Mouse (Mus musculus) spleen, adult 2 months (tissue): Measurements from ENCODE around the gene Acbd5. TPM values are rescaled to one million over a fixed set of nuclear protein-coding genes. Genes with fewer than 3 reads are reported as not detected.
A peak's percentile ranks its signal among the peaks of the same experiment; 100 is the strongest.
"Not testable (repeated sequence)": the region's sequence is repeated elsewhere in the genome, so short reads cannot be mapped to it uniquely, and the experiment has no call there.

Experiments used
- DNase-seq, 2 experiments: peaks; one replicate each; pipeline versions ENCODE4 v3.0.0 to v3.0.0-alpha.2; 2012 to 2021; ENCODE audit warnings: low spot score in 2 of 2, low read depth in 1 of 2
- H3K27ac ChIP-seq: fragments of 200-500 bp; 2 replicates; pipeline ENCODE4 v1.5.1; 2012; ENCODE audit warnings: low read length, inconsistent platforms; ENCODE audit not compliant: insufficient read depth
- H3K27me3 ChIP-seq: fragments of 200-500 bp; 2 replicates; pipeline ENCODE4 v1.6.1; 2012; ENCODE audit warnings: mild to moderate bottlenecking, moderate library complexity, low read length, inconsistent platforms; ENCODE audit not compliant: control insufficient read depth, insufficient read depth
- H3K36me3 ChIP-seq: fragments of 200-500 bp; 2 replicates; pipeline ENCODE4 v1.6.1; 2012; ENCODE audit warnings: mild to moderate bottlenecking, low read length, inconsistent platforms; ENCODE audit not compliant: control insufficient read depth, insufficient read depth
- H3K4me1 ChIP-seq: fragments of 200-500 bp; 2 replicates; pipeline ENCODE4 v1.6.1; 2011; ENCODE audit warnings: inconsistent platforms; ENCODE audit not compliant: control insufficient read depth, insufficient read depth, insufficient read length
- H3K4me3 ChIP-seq: fragments of 200-500 bp; 2 replicates; pipeline ENCODE4 v1.5.1; 2011; ENCODE audit warnings: mild to moderate bottlenecking, inconsistent platforms; ENCODE audit not compliant: insufficient read depth, insufficient read length; ENCODE audit errors: extremely low read depth
- CTCF ChIP-seq: fragments of 200-500 bp; IDR thresholded peaks from 2 replicates; pipeline ENCODE4 v1.5.1; 2011; ENCODE audit warnings: mild to moderate bottlenecking, inconsistent platforms; ENCODE audit not compliant: insufficient read depth, insufficient read length, insufficient replicate concordance; ENCODE audit errors: extremely low read depth
- POLR2A ChIP-seq: fragments of 200-500 bp; IDR thresholded peaks from 2 replicates; pipeline ENCODE4 v1.6.1; 2011; ENCODE audit warnings: low read depth, low read length, inconsistent platforms
- WGBS: fragments of 180-500 bp; shearing (Covaris S2); methylation state at CpG from one replicate; pipeline ENCODE4 v1.1.7; 2018; 5-methylcytosine and 5-hydroxymethylcytosine counted together
- polyA plus RNA-seq: library from polyadenylated mRNA; depleted of rRNA; stranded (reverse); fragments of >200 nt; gene quantifications from 2 replicates; pipeline ENCODE4 v1.2.3, GENCODE M21; 2012

Gene Acbd5
- polyA plus RNA-seq, 1 experiment: 7.8 TPM

- no peak for DNase-seq
- WGBS: 91% methylated on average over 4 of the region's 4 CpGs
- H3K4me1 ChIP-seq: peaks cover 6% of the 10 kb centered on the region
These were observed 39.1 kb upstream of the Acbd5 start for GRCm38 (mm10) chr2:23028826-23029225.

GRCm38 (mm10) chr2:23030631-23031030 lies 37.3 kb upstream of the Acbd5 start:
- no peak for DNase-seq
- Histone ChIP-seq H3K27me3 (no peaks in the 10 kb centered on the region), H3K27ac (no peak overlapping the region), H3K4me1 (peaks cover 2% of the 10 kb centered on the region; the same call in 1 of the 2 replicates), H3K36me3 (peaks cover 4% of the 10 kb centered on the region), H3K4me3 (no peak overlapping the region)
- no peak for TF ChIP-seq CTCF
- TF ChIP-seq POLR2A: no peak
- WGBS: 95% methylated on average over 4 of the region's 4 CpGs

More at GRCm38 (mm10) chr2:23028826-23029225, 39.1 kb upstream of the Acbd5 start:
- no peaks in the 10 kb centered on the region for H3K27me3 ChIP-seq
- no peak overlapping the region for H3K27ac ChIP-seq
- TF ChIP-seq CTCF (no peak), POLR2A (no peak)
- H3K4me3 ChIP-seq: no peak overlapping the region
- H3K36me3 ChIP-seq: peaks cover 4% of the 10 kb centered on the region

- 0 out of 2 replicates have a peak, but pooled peaks cover 2% of the 10 kb centered on the region for H3K36me3 ChIP-seq
- H3K27ac ChIP-seq: no peak overlapping the region
- TF ChIP-seq CTCF (no peak), POLR2A (no peak)
- WGBS: 81% methylated on average over 3 of the region's 3 CpGs
- no peaks in the 10 kb centered on the region for H3K27me3 ChIP-seq
- peaks cover 6% of the 10 kb centered on the region for H3K4me1 ChIP-seq
- no peak overlapping the region for H3K4me3 ChIP-seq
- DNase-seq: no peak
These were observed 33.1 kb upstream of the Acbd5 start for GRCm38 (mm10) chr2:23034692-23035435.

- no peaks in the 10 kb centered on the region for H3K27me3 ChIP-seq
- 96% methylated on average over 1 of the region's 1 CpGs for WGBS
- DNase-seq: no peak
- peaks cover 5% of the 10 kb centered on the region for H3K4me1 ChIP-seq
- H3K36me3 ChIP-seq: no peaks in the 10 kb centered on the region
- TF ChIP-seq POLR2A: no peak
- TF ChIP-seq CTCF: no peak
- no peak overlapping the region for H3K4me3 ChIP-seq
- H3K27ac ChIP-seq: no peak overlapping the region
These were observed 32.5 kb upstream of the Acbd5 start for GRCm38 (mm10) chr2:23035467-23035866.

GRCm38 (mm10) chr2:23039082-23040000 lies 28.6 kb upstream of the Acbd5 start:
- under 1% methylated on average over 56 of the region's 59 CpGs for WGBS
- peak in 1 of 2 experiments; percentile 29 for DNase-seq

GRCm38 (mm10) chr2:23040001-23040646 lies 27.8 kb upstream of the Acbd5 start, which contains the start of gene Abi1:
Gene Abi1, minus strand, starts transcription at chr2:23040241.
- H3K27ac ChIP-seq: peak within 1 kb of the TSS; percentile 98
- no peaks in the 10 kb centered on the region for H3K36me3 ChIP-seq
- peak within 1 kb of the TSS; percentile 94 for H3K4me3 ChIP-seq
- peak; percentile 90 to 97 for DNase-seq
- TF ChIP-seq POLR2A (peak; percentile 88), CTCF (no peak)
- H3K27me3 ChIP-seq: no peaks in the 10 kb centered on the region
- peaks cover 10% of the 10 kb centered on the region for H3K4me1 ChIP-seq
- WGBS: under 1% methylated on average over 23 of the region's 24 CpGs

More at GRCm38 (mm10) chr2:23039082-23040000, 28.6 kb upstream of the Acbd5 start:
- Histone ChIP-seq H3K27ac (peak overlapping the region; percentile 98), H3K4me3 (peak overlapping the region; percentile 94), H3K4me1 (peaks cover 10% of the 10 kb centered on the region), H3K27me3 (no peaks in the 10 kb centered on the region), H3K36me3 (no peaks in the 10 kb centered on the region)
- TF ChIP-seq CTCF: no peak
- TF ChIP-seq POLR2A: no peak

GRCm38 (mm10) chr2:23040690-23041089 lies 27.3 kb upstream of the Acbd5 start:
- H3K27me3 ChIP-seq, H3K4me1 ChIP-seq, H3K4me3 ChIP-seq, DNase-seq, H3K36me3 ChIP-seq: not testable (repeated sequence)
- peak overlapping the region; percentile 67 for H3K27ac ChIP-seq
- WGBS: 63% methylated on average over 7 of the region's 7 CpGs
